Mouse (Mus musculus): ENCODE measurements at regions not wholly inside any gene's neighbourhood (a gene's known extent, or its start where the extent isn't known, plus 50 kb on each side); places are given as distances from the start of the nearest gene placed in this dataset.

DNA sequence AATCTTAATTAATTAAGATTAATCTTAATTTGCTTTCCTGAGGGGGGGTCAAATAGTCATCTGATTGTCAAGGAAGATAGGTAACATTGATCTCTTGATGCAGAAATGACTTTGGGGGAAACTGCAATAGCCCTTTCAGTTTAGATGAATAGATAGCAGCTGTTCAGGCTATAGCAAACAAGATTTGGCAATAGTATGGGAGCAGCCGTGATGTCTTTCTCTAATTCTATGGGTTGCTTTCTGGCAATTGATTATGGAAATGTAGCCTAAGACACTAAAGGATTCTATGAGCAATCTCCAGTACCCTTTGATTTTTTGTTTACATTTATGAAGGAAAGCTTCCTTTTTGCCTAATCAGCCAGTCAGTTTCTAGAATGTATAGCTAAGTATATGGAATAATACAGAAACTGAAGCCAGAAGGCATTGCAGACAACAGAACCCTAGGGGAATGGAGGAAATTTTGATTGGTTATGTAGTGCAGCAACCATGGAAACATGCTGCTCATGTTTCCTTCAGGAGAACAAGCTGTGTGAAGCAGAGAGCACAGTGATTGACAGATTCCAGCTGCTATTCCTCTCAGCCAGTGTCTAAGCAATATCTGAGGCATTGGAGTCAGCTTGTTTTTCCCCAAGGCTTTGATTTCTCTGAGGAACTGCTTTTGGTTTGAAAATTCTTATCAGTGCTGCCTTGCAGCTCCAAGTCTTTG lies 608.7 kb upstream of the Cypt1 start:
- Histone ChIP-seq H3K27ac (0 out of 2 replicates have a peak overlapping the region, but pooled peaks have one; percentile 25), H3K4me1 (replicated peaks) (no peaks in the 10 kb centered on the region), H3K4me3 (replicated peaks) (no peak overlapping the region), H3K9ac (replicated peaks) (no peak overlapping the region), H3K4me2 (replicated peaks) (no peak overlapping the region), H3K9me3 (no peaks in the 10 kb centered on the region), H3K36me3 (no peaks in the 10 kb centered on the region), H3K27me3 (no peaks in the 10 kb centered on the region)
- 71% methylated on average over 1 of the region's 1 CpGs for WGBS
- peak; percentile 89 for ATAC-seq
